ENCODE assay signal across 9 mouse cellular contexts in the genomic region with DNA sequence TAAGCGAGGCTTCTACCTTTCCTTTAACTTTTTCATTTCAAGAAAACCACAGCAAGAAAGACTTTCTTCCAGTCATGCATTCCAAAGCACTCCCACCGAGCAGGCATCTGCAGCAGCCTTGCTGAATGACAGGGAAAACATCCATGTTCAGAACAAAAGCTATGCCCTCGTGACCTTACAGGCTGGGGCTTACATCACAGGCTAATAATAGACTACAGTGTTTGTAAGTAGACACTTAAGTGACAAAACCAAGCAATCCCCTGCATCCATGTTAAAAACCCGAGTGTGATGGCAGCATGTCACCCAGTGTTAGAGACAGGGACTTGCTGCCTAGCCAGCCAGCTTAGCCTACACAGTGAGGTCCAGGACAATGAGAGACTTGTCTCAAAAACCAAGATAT.
A peak's percentile ranks its signal among the peaks of the same experiment; 100 is the strongest.
DNase-seq lines count a peak whose midpoint lies in the region; ATAC-seq lines count a peak whose summit lies in the region.
"Had no signal": no experiment of that assay in that cellular context is flagged by ENCODE, and none has a peak within 500 bp of the region (broad histone marks: within the 10 kb centered on the region; RNA-seq: fewer than 3 reads in every experiment).

No protein-coding gene starts in this region.

- no peak for ATAC-seq in kidney, embryonic 16.5 days (ENCODE audit: low FRiP score, low TSS enrichment)
- ATAC-seq in forebrain, embryonic 13.5 days = peak; percentile 8; the same call in 1 of the 2 replicates
- ATAC-seq in neural tube, embryonic 11.5 days (ENCODE audit: insufficient read depth, low FRiP score, low TSS enrichment) = no peak
- ATAC-seq in megakaryocyte-erythroid progenitor cell, adult 5-6 weeks (replicated peaks; ENCODE audit: low FRiP score, low TSS enrichment, poor library complexity, severe bottlenecking) = no peak

- H3K9ac ChIP-seq in kidney, embryonic 16.5 days (replicated peaks; ENCODE audit: low read length) = peak overlapping the region; percentile 35; the same call in 1 of the 2 replicates
- H3K9ac ChIP-seq in forebrain, embryonic 13.5 days = peak overlapping the region; percentile 38; the same call in 1 of the 2 replicates
- no peak overlapping the region for H3K9ac ChIP-seq in neural tube, embryonic 11.5 days (ENCODE audit: low read length)

- H3K27me3 ChIP-seq in kidney, embryonic 16.5 days (ENCODE audit: insufficient read depth, low read length) = no peaks in the 10 kb centered on the region
- no peaks in the 10 kb centered on the region for H3K27me3 ChIP-seq in forebrain, embryonic 13.5 days
- no peaks in the 10 kb centered on the region for H3K27me3 ChIP-seq in neural tube, embryonic 11.5 days (ENCODE audit: control insufficient read depth, insufficient read depth, low read length)

- peak overlapping the region; percentile 5; the same call in 1 of the 2 replicates for H3K27ac ChIP-seq in kidney, embryonic 16.5 days (ENCODE audit: low read length)
- peak overlapping the region; percentile 98 for H3K27ac ChIP-seq in forebrain, embryonic 13.5 days
- peak overlapping the region; percentile 65; the same call in 1 of the 2 replicates for H3K27ac ChIP-seq in neural tube, embryonic 11.5 days (ENCODE audit: low read depth, low read length)

- no peak overlapping the region for H3K4me2 ChIP-seq in kidney, embryonic 16.5 days (replicated peaks; ENCODE audit: low read depth, low read length)
- peak overlapping the region; percentile 30 for H3K4me2 ChIP-seq in forebrain, embryonic 13.5 days
- H3K4me2 ChIP-seq in neural tube, embryonic 11.5 days (ENCODE audit: low read depth) = no peak overlapping the region

- H3K36me3 ChIP-seq in kidney, embryonic 16.5 days (ENCODE audit: insufficient read depth, low read length) = no peaks in the 10 kb centered on the region
- no peaks in the 10 kb centered on the region for H3K36me3 ChIP-seq in forebrain, embryonic 13.5 days (ENCODE audit: poor library complexity, severe bottlenecking)
- H3K36me3 ChIP-seq in neural tube, embryonic 11.5 days (ENCODE audit: control insufficient read depth, insufficient read depth, low read length) = no peaks in the 10 kb centered on the region

- H3K4me3 ChIP-seq in kidney, embryonic 16.5 days (ENCODE audit: low read length) = no peak overlapping the region
- no peak overlapping the region for H3K4me3 ChIP-seq in forebrain, embryonic 13.5 days
- no peak overlapping the region for H3K4me3 ChIP-seq in neural tube, embryonic 11.5 days (ENCODE audit: low read depth, low read length)

- no peak for DNase-seq in kidney, adult 11 months
- DNase-seq in kidney, postnatal 4 days = peak; percentile 19 to 45
- DNase-seq in neural tube, embryonic 11.5 days (ENCODE audit: low spot score) = peak; percentile 37
- DNase-seq in ovary, adult 18-20 months (ENCODE audit: low spot score) = no peak
- no peak for DNase-seq in urinary bladder, adult 2 months (ENCODE audit: low spot score)
- DNase-seq: left cerebral cortex, postnatal 4 days had no signal

- peaks cover 73% of the 10 kb centered on the region for H3K4me1 ChIP-seq in kidney, embryonic 16.5 days (ENCODE audit: insufficient read depth, low read length)
- peaks cover 84% of the 10 kb centered on the region for H3K4me1 ChIP-seq in forebrain, embryonic 13.5 days
- peaks cover 52% of the 10 kb centered on the region for H3K4me1 ChIP-seq in neural tube, embryonic 11.5 days (ENCODE audit: control insufficient read depth, insufficient read depth, low read length)

- WGBS in kidney, embryonic 16.5 days = 44% methylated on average over 4 of the region's 4 CpGs
- WGBS in forebrain, embryonic 13.5 days = 2% methylated on average over 4 of the region's 4 CpGs
- WGBS in neural tube, embryonic 11.5 days = 11% methylated on average over 4 of the region's 4 CpGs

- H3K9me3 ChIP-seq in kidney, embryonic 16.5 days (ENCODE audit: low read length) = no peaks in the 10 kb centered on the region
- no peaks in the 10 kb centered on the region for H3K9me3 ChIP-seq in forebrain, embryonic 13.5 days (replicated peaks)
- H3K9me3 ChIP-seq in neural tube, embryonic 11.5 days (ENCODE audit: control insufficient read depth, low read length) = no peaks in the 10 kb centered on the region

Comparison
In these comparisons a context has a peak if more than half of its experiments do, and no peak if none do; other contexts are left out.
1. DNase-seq: peak in kidney, postnatal 4 days (2 of 2) and neural tube, embryonic 11.5 days (single experiment); none in kidney, adult 11 months (single experiment), ovary, adult 18-20 months (single experiment) and urinary bladder, adult 2 months (single experiment).
2. H3K27ac ChIP-seq: peak in every context shown above with its lines; median percentile 98 in forebrain, embryonic 13.5 days; 65 in neural tube, embryonic 11.5 days; 5 in kidney, embryonic 16.5 days.